Mouse (Mus musculus) T-cell, adult 2 months (primary cell): ENCODE data around the gene Mob3c.

Experiments
- DNase-seq: peaks from one replicate; pipeline ENCODE4 v3.0.0; 2022; ENCODE audit warnings: low spot score

Gene Mob3c

GRCm38 (mm10) chr4:115881183-115881582, 53.3 kb downstream of the Mob3c start:
- no peak for DNase-seq

- no peak for DNase-seq
These were observed 54.3 kb downstream of the Mob3c start for GRCm38 (mm10) chr4:115882195-115882594.

DNA sequence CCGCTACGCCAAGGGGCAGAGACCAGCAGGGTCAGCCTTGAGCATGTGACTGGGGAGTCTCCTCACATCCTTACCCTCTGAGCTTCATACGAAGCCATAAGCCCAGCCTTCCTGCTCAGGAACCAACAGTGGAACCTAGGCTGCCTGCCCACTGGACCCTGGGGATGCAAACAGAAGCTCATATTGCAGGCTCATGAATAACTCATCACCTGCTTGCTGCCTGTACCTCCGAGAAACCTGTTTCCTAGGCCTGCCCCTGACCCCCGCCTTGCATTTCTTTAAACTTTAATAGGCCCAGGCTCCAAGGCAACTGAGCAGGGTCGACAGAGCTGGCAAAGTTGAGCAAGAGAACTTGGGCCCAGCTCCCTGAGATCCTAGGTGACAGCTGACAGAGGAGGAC, 56.1 kb downstream of the Mob3c start, which contains the start of gene Kncn:
Gene Kncn (plus strand): TSS at position 379 of the 400 bp plus-strand sequence.
- DNase-seq: no peak
